Mouse (Mus musculus) mouse embryonic stem cell (cell line): Measurements from ENCODE around the gene Aprt.
"Not testable (repeated sequence)": the region's sequence is repeated elsewhere in the genome, so short reads cannot be mapped to it uniquely, and the experiment has no call there.

ENCODE experiments used
- in situ Hi-C, 2 experiments: fragments of 300-500 bp; cut with MboI; formaldehyde crosslinking; loops; 1 replicate in 1 of 2; 3 replicates in 1 of 2; pipeline ENCODE4 v1.14.3; 2019 to 2020; ENCODE audit warnings: low sequenced_read_pairs in 2 of 2, low pct_unique_long_range_greater_than_20kb in 1 of 2, mixed read lengths in 1 of 2; ENCODE audit not compliant: unreplicated experiment in 1 of 2

The Aprt gene

GRCm38 (mm10) chr8:122593783-122594507 is 17.2 kb upstream of the Aprt start:
- in situ Hi-C loops: no loop called here

- in situ Hi-C loops: no loop called here
Measured at GRCm38 (mm10) chr8:122593240-122593639, 16.5 kb upstream of the Aprt start.

DNA sequence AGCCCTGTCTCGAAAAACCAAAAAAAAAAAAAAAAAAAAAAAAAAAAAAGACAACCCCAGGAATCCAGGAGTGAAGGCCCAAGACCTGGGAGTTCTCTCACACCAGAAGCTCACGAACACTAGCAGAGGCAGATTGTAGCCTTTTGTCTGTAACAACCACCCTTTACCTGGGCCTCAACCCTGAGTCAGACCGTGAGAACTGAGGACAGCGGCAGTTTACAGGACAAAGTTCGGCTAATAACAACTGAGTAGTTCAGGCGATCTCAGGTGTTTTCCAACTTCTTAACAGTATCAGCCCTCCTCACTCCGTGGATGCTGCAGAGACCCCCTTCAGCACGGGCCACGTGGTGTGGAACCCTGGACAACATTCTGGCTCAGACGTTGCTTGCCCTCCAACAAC is 10.0 kb upstream of the Aprt start:
- in situ Hi-C loops: no loop called here

DNA sequence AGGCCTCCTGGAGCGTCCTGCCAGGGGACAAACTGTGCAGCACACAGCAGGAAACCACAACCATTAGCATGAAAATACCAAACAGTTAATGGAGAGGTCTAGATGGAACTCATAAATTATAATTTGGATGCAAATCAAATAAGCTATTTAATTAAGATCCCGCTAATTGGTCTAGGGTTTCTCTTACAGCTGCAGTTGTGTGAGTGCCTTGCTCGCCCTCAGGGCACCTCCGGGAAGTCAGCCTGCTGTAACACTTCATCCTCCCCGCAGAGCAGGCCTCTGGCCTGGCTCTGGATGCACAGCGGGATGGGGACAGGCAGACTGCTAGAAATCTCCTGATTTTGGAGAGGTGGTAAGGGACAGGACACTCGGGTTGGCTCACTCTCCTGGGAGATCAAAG is 9.5 kb upstream of the Aprt start:
- in situ Hi-C loops: no loop called here

DNA sequence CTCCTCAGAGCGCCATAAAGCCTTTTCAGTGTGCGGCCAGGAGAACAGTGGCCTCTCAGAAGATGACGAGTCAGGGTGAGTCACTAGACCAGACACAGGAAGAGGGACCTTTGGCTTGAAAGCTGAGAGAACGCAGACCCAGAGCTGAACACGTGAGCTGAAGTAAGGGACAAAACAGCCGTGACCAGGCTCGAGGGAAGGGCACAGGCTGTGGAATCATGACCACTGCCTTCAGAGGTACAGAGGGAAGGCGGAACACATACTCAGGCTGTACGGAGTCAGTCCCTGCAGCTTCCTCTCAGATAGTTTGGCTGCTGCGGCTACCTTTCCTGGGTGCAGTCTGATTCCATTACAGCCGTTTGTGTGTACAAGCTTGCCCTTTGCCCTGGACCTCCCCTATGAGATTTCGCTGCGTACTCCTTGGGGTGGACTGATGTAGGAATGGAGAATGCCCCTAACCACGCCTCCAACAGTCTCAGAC is 8.7 kb upstream of the Aprt start:
- in situ Hi-C loops: no loop called here

DNA sequence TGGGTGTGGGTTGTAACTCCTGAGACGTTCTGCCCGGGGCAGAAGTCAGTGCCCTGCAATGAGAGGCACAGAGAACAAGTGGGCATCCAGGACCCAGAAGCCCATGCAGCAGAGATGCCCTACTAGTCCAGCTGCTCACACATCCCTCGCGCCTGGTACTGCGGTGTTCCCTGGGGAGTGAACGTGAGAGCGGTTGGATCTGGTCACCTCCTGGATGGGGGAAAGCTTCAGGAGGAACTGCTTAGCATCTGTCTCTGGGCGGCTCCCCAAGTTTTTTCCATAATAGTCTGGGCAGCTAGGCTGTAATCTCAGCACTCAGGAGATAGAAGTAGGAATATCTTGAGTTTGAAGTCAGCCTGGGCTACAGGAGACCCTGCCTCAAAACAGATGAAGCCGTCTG is 8.3 kb upstream of the Aprt start:
- in situ Hi-C loops: no loop called here

DNA sequence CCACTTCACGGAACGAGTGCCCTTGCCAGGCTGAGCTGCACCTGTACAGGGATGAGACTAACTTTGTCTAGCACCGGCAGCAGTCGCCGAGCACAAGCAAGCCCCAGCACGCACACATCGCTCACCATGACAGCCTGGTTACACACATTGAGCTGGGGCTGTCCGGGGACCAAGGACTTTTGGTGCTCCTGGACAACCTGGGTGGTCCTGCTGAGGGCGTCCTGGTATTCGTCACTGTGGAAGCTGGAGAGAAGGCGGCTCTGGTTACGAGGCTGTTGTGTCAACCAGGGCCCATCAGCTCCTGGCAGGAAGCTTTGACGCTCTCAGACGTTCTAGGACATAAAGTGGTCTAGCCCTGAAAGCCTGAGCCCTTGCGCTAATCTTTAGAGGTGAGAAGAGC is 4.2 kb upstream of the Aprt start:
- in situ Hi-C loops: no loop called here

DNA sequence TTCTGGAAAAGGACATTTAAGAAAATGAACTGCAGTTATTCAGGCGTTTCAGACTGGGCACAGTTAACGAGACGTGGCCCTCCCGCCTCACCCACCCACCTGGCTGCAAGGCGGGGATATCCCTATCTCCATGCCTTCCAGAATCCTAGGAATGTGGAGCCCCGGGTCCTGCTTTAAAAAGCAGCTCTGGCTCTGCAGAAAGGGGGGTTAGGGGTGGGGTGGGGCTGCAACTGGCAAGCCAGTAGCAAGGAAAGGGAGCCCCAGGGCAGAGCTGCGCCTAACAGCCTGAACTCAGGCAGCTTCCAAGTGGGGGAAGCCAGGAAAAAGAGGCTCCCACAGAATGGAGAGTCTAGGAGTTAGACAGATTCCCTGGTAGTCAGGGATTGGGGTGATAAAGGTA is 2.5 kb upstream of the Aprt start:
- in situ Hi-C loops: no loop called here

GRCm38 (mm10) chr8:122577116-122577515 is 407 bp upstream of the Aprt start:
- in situ Hi-C loops: no loop called here

GRCm38 (mm10) chr8:122575735-122576647 is 718 bp downstream of the Aprt start:
- in situ Hi-C loops: no loop called here

DNA sequence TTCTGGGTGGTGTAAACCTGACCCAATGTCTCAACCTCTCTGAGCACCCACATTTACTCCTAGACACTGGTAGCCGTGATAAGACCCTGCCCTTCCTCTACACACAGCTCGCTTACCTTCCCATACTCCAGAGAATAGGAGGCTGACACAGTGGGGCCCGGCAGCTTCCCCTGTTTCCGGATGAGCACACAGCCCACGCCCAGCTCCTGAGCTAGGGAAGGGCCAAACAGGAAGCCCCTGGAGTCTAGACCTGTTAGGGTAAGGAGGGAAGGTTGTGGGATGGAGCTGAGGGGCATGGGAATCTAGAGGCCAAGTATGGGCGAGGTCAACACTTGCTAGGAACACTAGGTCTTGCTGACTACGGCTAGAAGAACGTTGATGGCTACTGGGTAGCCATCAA is 1.4 kb downstream of the Aprt start:
- in situ Hi-C loops: no loop called here

DNA sequence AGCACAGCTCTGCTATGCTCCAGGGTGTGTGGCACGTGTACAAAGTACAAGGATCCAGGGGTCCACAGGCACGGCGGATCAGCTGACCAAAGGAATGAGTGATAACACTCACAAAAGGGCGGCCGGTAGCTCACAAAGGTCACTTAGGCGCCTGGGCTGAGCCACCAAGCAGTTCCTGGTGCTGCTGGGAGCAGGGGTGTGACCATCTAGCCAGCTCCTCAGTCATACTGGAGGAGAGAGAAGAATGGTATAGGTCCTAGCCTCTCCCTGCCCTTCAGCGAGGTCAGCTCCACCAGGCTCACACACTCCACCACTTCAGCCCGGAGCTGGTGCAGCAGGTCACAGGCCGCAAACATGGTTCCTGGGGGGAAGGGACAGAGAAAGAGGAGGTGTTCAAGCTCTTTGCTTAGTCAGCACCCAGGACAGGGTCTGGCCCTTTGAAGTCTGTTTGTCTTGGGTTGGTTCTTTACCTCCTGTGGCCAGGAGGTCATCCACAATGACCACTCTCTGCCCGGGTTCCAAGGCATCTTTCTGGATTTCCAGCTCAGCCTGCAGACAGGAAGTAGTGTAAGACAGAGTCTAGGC is 1.9 kb downstream of the Aprt start:
- in situ Hi-C loops: no loop called here

- in situ Hi-C loops: no loop called here
Measured at GRCm38 (mm10) chr8:122574264-122574663, 2.4 kb downstream of the Aprt start.

GRCm38 (mm10) chr8:122573577-122573976 is 3.1 kb downstream of the Aprt start:
- in situ Hi-C loops: no loop called here

DNA sequence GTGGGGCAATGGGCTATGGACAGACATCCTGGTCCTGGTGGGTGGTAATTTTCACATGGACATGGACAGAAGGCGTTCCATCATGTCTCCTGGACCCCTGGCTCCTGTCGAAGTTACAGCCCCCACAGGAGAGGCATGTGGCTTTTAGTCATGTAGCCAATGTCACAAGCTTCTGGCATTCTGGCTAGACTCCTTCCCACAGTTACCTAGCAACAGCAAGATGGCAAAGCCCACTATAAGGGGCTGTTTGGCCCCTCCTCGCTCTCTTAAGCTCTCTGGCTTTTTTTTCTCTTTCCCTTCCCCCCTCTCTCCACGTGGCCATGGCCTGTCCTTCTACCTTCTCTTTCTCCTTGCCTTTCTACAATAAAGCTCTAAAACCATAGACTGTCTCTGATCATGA is 3.5 kb downstream of the Aprt start:
- in situ Hi-C loops: not testable (repeated sequence)

- in situ Hi-C loops: no loop called here
Measured at GRCm38 (mm10) chr8:122572751-122573150, 4.0 kb downstream of the Aprt start.

DNA sequence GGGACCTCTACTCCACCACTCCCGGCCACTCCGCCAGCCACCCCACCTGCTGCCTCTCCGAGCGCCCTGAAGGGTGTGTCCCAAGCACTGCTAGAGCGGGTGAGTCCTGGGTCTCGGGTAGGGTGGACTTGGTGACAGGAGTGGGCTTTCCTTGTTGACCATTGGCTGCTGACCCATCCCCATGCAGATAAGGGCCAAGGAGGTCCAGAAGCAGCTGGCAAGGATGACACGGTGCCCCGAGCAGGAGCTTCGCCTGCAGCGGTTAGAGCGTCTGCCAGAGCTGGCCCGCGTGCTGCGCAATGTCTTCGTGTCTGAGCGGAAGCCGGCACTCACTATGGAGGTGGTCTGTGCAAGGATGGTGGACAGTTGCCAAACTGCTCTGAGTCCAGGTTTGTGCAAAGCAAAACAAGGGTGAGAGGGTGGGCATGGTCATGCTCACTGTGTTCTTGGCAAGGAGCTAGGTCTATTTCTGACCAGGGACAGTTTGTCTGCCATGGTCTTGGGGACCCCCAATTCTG is 4.9 kb downstream of the Aprt start:
- in situ Hi-C loops: no loop called here

DNA sequence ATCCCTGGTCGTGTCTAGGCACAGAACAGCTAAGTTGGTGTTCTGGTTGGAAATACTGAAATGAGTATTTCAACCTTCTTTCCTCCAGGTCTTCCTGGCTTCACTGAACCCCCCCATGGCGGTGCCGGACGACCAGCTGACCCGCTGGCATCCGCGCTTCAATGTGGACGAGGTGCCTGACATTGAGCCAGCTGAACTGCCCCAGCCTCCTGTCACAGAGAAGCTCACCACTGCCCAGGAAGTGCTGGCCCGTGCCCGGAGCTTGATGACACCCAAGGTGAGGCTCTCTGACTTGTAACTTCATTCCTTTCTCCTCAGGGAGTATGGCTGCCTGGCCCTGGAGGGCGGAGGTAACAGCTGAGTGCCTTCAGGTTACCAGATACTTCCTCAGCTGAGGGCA is 5.6 kb downstream of the Aprt start:
- in situ Hi-C loops: no loop called here

GRCm38 (mm10) chr8:122569996-122570395 is 6.7 kb downstream of the Aprt start:
- in situ Hi-C loops: loop anchor here in 1 of 2 experiments (5.0 kb wide), 1 partner anchor 68 kb away; no protein-coding TSS in a partner anchor
